Mouse (Mus musculus): ENCODE data around the gene Gm29110.
"Not testable (repeated sequence)": the region's sequence is repeated elsewhere in the genome, so short reads cannot be mapped to it uniquely, and the experiment has no call there.

Gene Gm29110

GRCm38 (mm10) chrY:74470231-74470630, at the start of gene Gm29110:
Gm29110 (plus strand) TSS chrY:74470531.
- not testable (repeated sequence) for DNase-seq
